Mouse (Mus musculus): ENCODE results near the gene Vhl. TPM values are rescaled to one million over a fixed set of nuclear protein-coding genes. Genes with fewer than 3 reads are reported as not detected.

Gene Vhl
- total and polyA plus RNA-seq, 2 experiments from 2014 or later: 17.2 to 23.5 TPM

GRCm38 (mm10) chr6:113586466-113587183 is 37.1 kb upstream of the Vhl start:
- no peak for TF ChIP-seq CTCF (IDR thresholded peaks at IDR 0.05; ENCODE audit: low read depth)
- no peak for TF ChIP-seq EP300 (IDR thresholded peaks at IDR 0.05; ENCODE audit: low read depth)
- no peak overlapping the region for H3K9ac ChIP-seq (replicated peaks; ENCODE audit: low read depth, low read length)
- H3K4me1 ChIP-seq (ENCODE audit: control insufficient read depth, insufficient read depth): no peaks in the 10 kb centered on the region
- ATAC-seq (ENCODE audit: insufficient read depth, low read depth) (peak; percentile 41; the same call in 1 of the 2 replicates), DNase-seq (ENCODE audit: low spot score) (no peak)
- 57% methylated on average over 5 of the region's 5 CpGs for whole genome bisulfite sequencing
- no peak overlapping the region for H3K4me3 ChIP-seq (ENCODE audit: low read depth, low read length)
- H3K4me2 ChIP-seq (ENCODE audit: low read depth, low read length): no peak overlapping the region
- no peaks in the 10 kb centered on the region for H3K27me3 ChIP-seq (ENCODE audit: control insufficient read depth, insufficient read depth, low read length)
- no peaks in the 10 kb centered on the region for H3K9me3 ChIP-seq (replicated peaks; ENCODE audit: control insufficient read depth, low read length)
- 0 out of 2 replicates have a peak, but pooled peaks cover 5% of the 10 kb centered on the region for H3K36me3 ChIP-seq (replicated peaks; ENCODE audit: control insufficient read depth, insufficient read depth, low read length)
- H3K27ac ChIP-seq (ENCODE audit: low read depth): no peak overlapping the region

GRCm38 (mm10) chr6:113592637-113593036 is 31.1 kb upstream of the Vhl start:
- WGBS: 89% methylated on average over 2 of the region's 2 CpGs
- Histone ChIP-seq H3K4me1 (ENCODE audit: control insufficient read depth, insufficient read depth) (no peaks in the 10 kb centered on the region), H3K27me3 (ENCODE audit: control insufficient read depth, insufficient read depth, low read length) (no peaks in the 10 kb centered on the region), H3K4me3 (ENCODE audit: low read depth, low read length) (no peak overlapping the region), H3K9me3 (replicated peaks; ENCODE audit: control insufficient read depth, low read length) (no peaks in the 10 kb centered on the region), H3K27ac (ENCODE audit: low read depth) (no peak overlapping the region), H3K9ac (replicated peaks; ENCODE audit: low read depth, low read length) (no peak overlapping the region), H3K4me2 (ENCODE audit: low read depth, low read length) (no peak overlapping the region), H3K36me3 (replicated peaks; ENCODE audit: control insufficient read depth, insufficient read depth, low read length) (0 out of 2 replicates have a peak, but pooled peaks cover 7% of the 10 kb centered on the region)
- ATAC-seq (ENCODE audit: insufficient read depth, low read depth) (no peak), DNase-seq (ENCODE audit: low spot score) (no peak)
- TF ChIP-seq CTCF (IDR thresholded peaks at IDR 0.05; ENCODE audit: low read depth) (no peak), EP300 (IDR thresholded peaks at IDR 0.05; ENCODE audit: low read depth) (no peak)

- Histone ChIP-seq H3K9ac (replicated peaks; ENCODE audit: low read depth, low read length) (no peak overlapping the region), H3K27me3 (ENCODE audit: control insufficient read depth, insufficient read depth, low read length) (no peaks in the 10 kb centered on the region), H3K36me3 (replicated peaks; ENCODE audit: control insufficient read depth, insufficient read depth, low read length) (no peaks in the 10 kb centered on the region), H3K4me2 (ENCODE audit: low read depth, low read length) (no peak overlapping the region), H3K9me3 (replicated peaks; ENCODE audit: control insufficient read depth, low read length) (no peaks in the 10 kb centered on the region), H3K4me1 (ENCODE audit: control insufficient read depth, insufficient read depth) (no peaks in the 10 kb centered on the region), H3K4me3 (ENCODE audit: low read depth, low read length) (no peak overlapping the region), H3K27ac (ENCODE audit: low read depth) (no peak overlapping the region)
- 82% methylated on average over 4 of the region's 4 CpGs for WGBS
- DNase-seq (ENCODE audit: low spot score) (no peak), ATAC-seq (ENCODE audit: insufficient read depth, low read depth) (no peak)
- TF ChIP-seq EP300 (IDR thresholded peaks at IDR 0.05; ENCODE audit: low read depth) (no peak), CTCF (IDR thresholded peaks at IDR 0.05; ENCODE audit: low read depth) (no peak)
These were observed 25.8 kb upstream of the Vhl start for GRCm38 (mm10) chr6:113597945-113598344.

GRCm38 (mm10) chr6:113599833-113600232 is 23.9 kb upstream of the Vhl start:
- no peak overlapping the region for H3K4me3 ChIP-seq (ENCODE audit: low read depth, low read length)
- TF ChIP-seq CTCF (IDR thresholded peaks at IDR 0.05; ENCODE audit: low read depth) (no peak), EP300 (IDR thresholded peaks at IDR 0.05; ENCODE audit: low read depth) (no peak)
- H3K27ac ChIP-seq (ENCODE audit: low read depth): no peak overlapping the region
- ATAC-seq (ENCODE audit: insufficient read depth, low read depth) (no peak), DNase-seq (ENCODE audit: low spot score) (no peak)
- WGBS: 51% methylated on average over 5 of the region's 5 CpGs
- H3K27me3 ChIP-seq (ENCODE audit: control insufficient read depth, insufficient read depth, low read length): no peaks in the 10 kb centered on the region
- no peak overlapping the region for H3K9ac ChIP-seq (replicated peaks; ENCODE audit: low read depth, low read length)
- no peaks in the 10 kb centered on the region for H3K36me3 ChIP-seq (replicated peaks; ENCODE audit: control insufficient read depth, insufficient read depth, low read length)
- no peaks in the 10 kb centered on the region for H3K4me1 ChIP-seq (ENCODE audit: control insufficient read depth, insufficient read depth)
- H3K4me2 ChIP-seq (ENCODE audit: low read depth, low read length): no peak overlapping the region
- no peaks in the 10 kb centered on the region for H3K9me3 ChIP-seq (replicated peaks; ENCODE audit: control insufficient read depth, low read length)

GRCm38 (mm10) chr6:113600543-113601139 is 23.1 kb upstream of the Vhl start, which contains the start of gene Fancd2os:
Gene Fancd2os (minus strand): TSS chr6:113600715.
- Histone ChIP-seq H3K9me3 (replicated peaks; ENCODE audit: control insufficient read depth, low read length) (no peaks in the 10 kb centered on the region), H3K4me2 (ENCODE audit: low read depth, low read length) (no peak within 1 kb of the TSS), H3K4me3 (ENCODE audit: low read depth, low read length) (no peak within 1 kb of the TSS), H3K27me3 (ENCODE audit: control insufficient read depth, insufficient read depth, low read length) (no peaks in the 10 kb centered on the region), H3K36me3 (replicated peaks; ENCODE audit: control insufficient read depth, insufficient read depth, low read length) (no peaks in the 10 kb centered on the region), H3K4me1 (ENCODE audit: control insufficient read depth, insufficient read depth) (peaks cover 3% of the 10 kb centered on the region; the same call in 1 of the 2 replicates), H3K9ac (replicated peaks; ENCODE audit: low read depth, low read length) (no peak within 1 kb of the TSS), H3K27ac (ENCODE audit: low read depth) (no peak within 1 kb of the TSS)
- no peak for ATAC-seq (ENCODE audit: insufficient read depth, low read depth)
- WGBS: 59% methylated on average over 23 of the region's 23 CpGs
- DNase-seq (ENCODE audit: low spot score): no peak
- TF ChIP-seq EP300 (IDR thresholded peaks at IDR 0.05; ENCODE audit: low read depth) (no peak), CTCF (IDR thresholded peaks at IDR 0.05; ENCODE audit: low read depth) (no peak)
